Mouse (Mus musculus) urinary bladder, postnatal 36 days (tissue): ENCODE data around the gene Fam133b.
"Not testable (repeated sequence)": the region's sequence is repeated elsewhere in the genome, so short reads cannot be mapped to it uniquely, and the experiment has no call there.

Source experiments
- DNase-seq, 2 experiments: peaks; one replicate each; pipeline ENCODE4 v3.0.0; 2022; ENCODE audit warnings: low spot score in 2 of 2, mixed read lengths in 1 of 2

The Fam133b gene

DNA sequence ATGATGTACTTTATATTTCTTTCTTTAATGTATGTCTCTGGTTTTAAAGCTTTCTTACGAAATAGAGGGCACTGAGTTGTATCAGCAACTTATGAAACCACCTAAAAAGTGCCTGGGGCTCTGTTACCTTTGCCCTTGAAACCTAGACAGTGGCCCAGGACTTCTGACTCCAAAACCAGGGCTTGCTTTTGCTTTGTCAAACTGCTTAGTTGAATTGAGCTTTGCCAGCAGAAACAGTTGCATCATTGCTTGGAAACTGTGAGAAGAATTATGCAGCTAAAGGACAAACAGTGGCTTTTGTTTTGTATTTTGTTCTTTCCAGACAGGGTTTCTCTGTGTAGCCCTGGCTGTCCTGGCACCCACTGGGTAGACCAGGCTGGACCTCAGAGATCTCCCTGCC is 56.7 kb downstream of the Fam133b start:
- peak in 1 of 2 experiments; percentile 7 for DNase-seq

DNA sequence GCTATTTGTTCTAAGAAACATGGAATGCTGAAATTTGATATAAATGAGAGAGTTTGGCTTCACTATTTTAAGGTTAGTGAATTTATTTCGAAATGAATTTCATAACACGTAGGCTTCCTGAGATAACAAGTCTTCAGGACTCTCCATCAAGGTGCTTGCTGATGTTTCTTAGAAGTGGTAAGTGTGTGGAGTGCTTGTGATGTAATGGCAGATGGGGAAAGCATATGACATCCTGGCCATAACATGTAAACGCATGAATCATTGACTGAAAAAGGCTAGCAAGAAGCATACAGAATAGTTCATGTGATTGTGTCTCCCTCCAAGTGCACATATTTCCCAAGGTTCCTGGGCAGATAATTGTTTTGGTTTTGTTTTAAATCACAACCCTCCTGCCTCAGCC is 57.2 kb downstream of the Fam133b start:
- no peak for DNase-seq

DNA sequence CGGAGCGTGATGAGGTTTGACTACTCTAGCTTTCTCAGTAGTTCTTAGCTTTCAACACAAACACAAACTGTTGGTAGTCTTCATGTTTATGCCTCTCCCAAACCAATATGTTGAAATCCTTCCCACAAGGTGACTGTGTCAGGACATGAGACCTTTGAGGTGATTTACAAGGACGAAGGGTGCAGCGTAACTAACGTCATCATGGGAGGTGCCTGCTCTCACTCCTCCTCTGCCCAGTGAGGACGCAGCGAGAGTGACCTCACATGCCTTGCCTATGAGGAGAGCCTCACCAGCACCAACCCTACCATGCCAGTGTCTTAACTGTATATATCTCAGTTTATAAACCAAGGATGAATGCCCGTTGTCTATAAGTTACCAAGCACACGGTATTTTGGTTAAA is 63.5 kb downstream of the Fam133b start:
- DNase-seq: no peak

DNA sequence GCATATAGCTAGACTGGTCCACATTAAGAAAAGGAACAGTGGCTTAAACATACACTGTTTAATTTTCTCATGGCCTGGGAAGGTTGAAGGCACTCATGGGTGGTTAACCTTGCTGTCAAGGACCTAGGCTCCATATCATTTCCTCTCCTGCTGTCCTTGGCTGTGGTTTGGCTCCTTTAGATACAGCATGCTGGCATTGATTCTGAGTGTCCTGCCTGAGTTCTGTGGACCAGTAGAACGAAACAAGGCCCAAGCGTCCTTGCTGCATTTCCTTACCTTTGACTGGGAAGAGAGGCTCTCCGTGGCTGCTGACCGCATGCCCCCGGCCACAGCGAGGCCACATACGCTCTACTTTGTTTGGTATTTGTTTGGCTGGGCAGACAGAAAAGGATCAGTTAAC is 65.6 kb downstream of the Fam133b start:
- DNase-seq: no peak

DNA sequence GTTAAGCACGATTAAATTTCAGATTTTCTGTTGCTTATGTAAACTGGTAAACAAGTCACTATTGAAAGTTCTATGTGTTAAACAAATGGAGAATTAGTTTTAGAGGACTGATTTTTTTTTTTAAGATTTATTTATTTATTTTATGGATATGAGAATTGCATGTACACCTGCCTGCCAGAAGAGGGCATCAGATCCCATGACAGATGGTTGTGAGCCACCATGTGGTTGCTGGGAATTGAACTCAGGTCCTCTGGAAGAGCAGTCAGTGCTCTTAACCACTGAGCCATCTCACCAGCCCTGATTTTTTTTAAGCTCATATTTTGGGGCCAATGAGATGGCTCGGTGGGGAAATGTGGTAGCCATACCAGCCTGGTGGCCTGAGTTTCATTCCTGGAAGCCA is 68.2 kb downstream of the Fam133b start:
- not testable (repeated sequence) for DNase-seq
